Mouse (Mus musculus) heart, postnatal 36 days (tissue): ENCODE data around the gene Pdzd2. TPM values are rescaled to one million over a fixed set of nuclear protein-coding genes. Genes with fewer than 3 reads are reported as not detected.

Experiments
- DNase-seq, 2 experiments: peaks; one replicate each; pipeline ENCODE4 v3.0.0; 2021 to 2022
- intact Hi-C: fragments of 180-260 bp; cut with DNase I; formaldehyde crosslinking; loops from one replicate; pipeline ENCODE4 v1.15.1; 2025
- total RNA-seq, 2 experiments: library from RNA; stranded (reverse); gene quantifications; 2 replicates each; pipeline ENCODE4 v1.2.3; 2021

Pdzd2 gene
- total RNA-seq, 2 experiments from 2014 or later = 86.3 to 104 TPM

GRCm38 (mm10) chr15:12450790-12451189 lies 288.9 kb downstream of the Pdzd2 start:
- intact Hi-C loops = no loop called here
- DNase-seq = no peak

GRCm38 (mm10) chr15:12449321-12449720 lies 290.4 kb downstream of the Pdzd2 start:
- intact Hi-C loops = no loop called here
- DNase-seq = no peak

GRCm38 (mm10) chr15:12447021-12447434 lies 292.7 kb downstream of the Pdzd2 start:
- intact Hi-C loops = no loop called here
- DNase-seq = no peak

GRCm38 (mm10) chr15:12444551-12444950 lies 295.2 kb downstream of the Pdzd2 start:
- DNase-seq = no peak
- intact Hi-C loops = no loop called here

GRCm38 (mm10) chr15:12439351-12439751 lies 300.4 kb downstream of the Pdzd2 start:
- intact Hi-C loops = no loop called here
- no peak for DNase-seq

- intact Hi-C loops = no loop called here
Measured at GRCm38 (mm10) chr15:12438691-12439090, 301.0 kb downstream of the Pdzd2 start.

GRCm38 (mm10) chr15:12438081-12438480 lies 301.6 kb downstream of the Pdzd2 start:
- DNase-seq = no peak
- intact Hi-C loops = no loop called here

More at GRCm38 (mm10) chr15:12438691-12439090, 301.0 kb downstream of the Pdzd2 start:
- no peak for DNase-seq

GRCm38 (mm10) chr15:12435910-12436309 lies 303.8 kb downstream of the Pdzd2 start:
- intact Hi-C loops = no loop called here
- no peak for DNase-seq

- peak in 1 of 2 experiments; percentile 35 for DNase-seq
Measured at GRCm38 (mm10) chr15:12433893-12434599, 305.7 kb downstream of the Pdzd2 start.

GRCm38 (mm10) chr15:12432879-12433278 lies 306.8 kb downstream of the Pdzd2 start:
- DNase-seq = no peak
- intact Hi-C loops = no loop called here

More at GRCm38 (mm10) chr15:12433893-12434599, 305.7 kb downstream of the Pdzd2 start:
- intact Hi-C loops = no loop called here

- no peak for DNase-seq
- intact Hi-C loops = no loop called here
Measured at GRCm38 (mm10) chr15:12432320-12432719, 307.4 kb downstream of the Pdzd2 start.

- intact Hi-C loops = no loop called here
- peak in 1 of 2 experiments; percentile 47 for DNase-seq
Measured at GRCm38 (mm10) chr15:12431684-12432083, 308.0 kb downstream of the Pdzd2 start.

GRCm38 (mm10) chr15:12431188-12431587 lies 308.5 kb downstream of the Pdzd2 start:
- intact Hi-C loops = no loop called here
- DNase-seq = no peak

GRCm38 (mm10) chr15:12430670-12431069 lies 309.1 kb downstream of the Pdzd2 start:
- intact Hi-C loops = no loop called here
- DNase-seq = no peak

- intact Hi-C loops = no loop called here
- no peak for DNase-seq
Measured at GRCm38 (mm10) chr15:12429572-12430431, 309.9 kb downstream of the Pdzd2 start.

- DNase-seq = no peak
- intact Hi-C loops = no loop called here
Measured at GRCm38 (mm10) chr15:12427818-12428217, 311.9 kb downstream of the Pdzd2 start.

- intact Hi-C loops = no loop called here
- DNase-seq = no peak
Measured at GRCm38 (mm10) chr15:12426342-12426741, 313.4 kb downstream of the Pdzd2 start.

- DNase-seq = no peak
- intact Hi-C loops = no loop called here
Measured at GRCm38 (mm10) chr15:12425049-12425627, 314.6 kb downstream of the Pdzd2 start.

GRCm38 (mm10) chr15:12424187-12424586 lies 315.5 kb downstream of the Pdzd2 start:
- intact Hi-C loops = no loop called here
- DNase-seq = no peak

GRCm38 (mm10) chr15:12420915-12421314 lies 318.8 kb downstream of the Pdzd2 start:
- intact Hi-C loops = no loop called here
- DNase-seq = no peak

GRCm38 (mm10) chr15:12420376-12420775 lies 319.3 kb downstream of the Pdzd2 start:
- intact Hi-C loops = no loop called here
- DNase-seq = no peak
